Mouse (Mus musculus) myocyte (in vitro differentiated cells): ENCODE results near the gene Gnb5. TPM values are rescaled to one million over a fixed set of nuclear protein-coding genes. Genes with fewer than 3 reads are reported as not detected.

Experiments
- H3K27me3 ChIP-seq: one replicate; pipeline ENCODE4 v1.6.1; 2011; ENCODE audit not compliant: control insufficient read depth, insufficient read depth, insufficient read length
- H3K36me3 ChIP-seq: one replicate; pipeline ENCODE4 v1.6.1; 2011; ENCODE audit not compliant: control insufficient read depth, insufficient read depth
- H3K4me2 ChIP-seq: one replicate; pipeline ENCODE4 v1.6.1; 2011; ENCODE audit warnings: low read depth, control low read depth
- H3K4me3 ChIP-seq: one replicate; pipeline ENCODE4 v1.5.1; 2011; ENCODE audit warnings: mild to moderate bottlenecking, control low read depth, moderate library complexity
- H3K79me2 ChIP-seq: one replicate; pipeline ENCODE4 v1.6.1; 2011; ENCODE audit not compliant: control insufficient read depth, insufficient read depth
- H3ac ChIP-seq: one replicate; pipeline ENCODE4 v1.6.1; 2011; ENCODE audit not compliant: control insufficient read depth, insufficient read length
- CEBPB ChIP-seq: IDR thresholded peaks from 2 replicates; pipeline ENCODE4 v1.6.1; 2011; ENCODE audit warnings: mild to moderate bottlenecking, moderate library complexity; ENCODE audit not compliant: poor library complexity, insufficient read depth, severe bottlenecking
- E2F4 ChIP-seq: IDR thresholded peaks from one replicate; pipeline ENCODE4 v1.6.1; 2011; ENCODE audit warnings: mild to moderate bottlenecking, control low read depth, moderate library complexity; ENCODE audit not compliant: insufficient read depth
- MAX ChIP-seq: IDR thresholded peaks from one replicate; pipeline ENCODE4 v1.6.1; 2011; ENCODE audit warnings: low read depth, mild to moderate bottlenecking, control low read depth
- MYOD1 ChIP-seq, 3 experiments: IDR thresholded peaks; one replicate each; pipeline ENCODE4 v1.6.1; 2011; ENCODE audit warnings: control low read depth in 2 of 3, low read depth in 2 of 3, mild to moderate bottlenecking in 2 of 3, moderate library complexity in 1 of 3; ENCODE audit not compliant: insufficient read length in 2 of 3, control insufficient read depth in 1 of 3
- MYOG ChIP-seq, 3 experiments: IDR thresholded peaks; one replicate each; pipeline ENCODE4 v1.6.1; 2011; ENCODE audit warnings: control low read depth in 2 of 3, low read depth in 2 of 3, mild to moderate bottlenecking in 2 of 3; ENCODE audit not compliant: insufficient read length in 2 of 3, control insufficient read depth in 1 of 3, insufficient read depth in 1 of 3
- POLR2A ChIP-seq: IDR thresholded peaks from one replicate; pipeline ENCODE4 v1.6.1; 2011; ENCODE audit warnings: low read depth, mild to moderate bottlenecking, control low read depth, moderate library complexity; ENCODE audit not compliant: insufficient read length
- POLR2AphosphoS2 ChIP-seq: IDR thresholded peaks from one replicate; pipeline ENCODE4 v1.6.1; 2011; ENCODE audit warnings: low read depth, control low read depth; ENCODE audit not compliant: insufficient read length
- REST ChIP-seq: IDR thresholded peaks from one replicate; pipeline ENCODE4 v1.6.1; 2011; ENCODE audit warnings: mild to moderate bottlenecking, control low read depth, moderate library complexity; ENCODE audit not compliant: insufficient read depth, insufficient read length
- SRF ChIP-seq: IDR thresholded peaks from one replicate; pipeline ENCODE4 v1.6.1; 2011; ENCODE audit warnings: low read depth; ENCODE audit not compliant: control insufficient read depth, insufficient read length
- TCF12 ChIP-seq: IDR thresholded peaks from one replicate; pipeline ENCODE4 v1.6.1; 2011; ENCODE audit warnings: mild to moderate bottlenecking, control low read depth; ENCODE audit not compliant: poor library complexity, insufficient read depth, severe bottlenecking
- TCF3 ChIP-seq: IDR thresholded peaks from one replicate; pipeline ENCODE4 v1.6.1; 2011; ENCODE audit warnings: low read depth, control low read depth; ENCODE audit not compliant: insufficient read length
- USF1 ChIP-seq: IDR thresholded peaks from one replicate; pipeline ENCODE4 v1.6.1; 2011; ENCODE audit warnings: low read depth, mild to moderate bottlenecking, control low read depth, moderate library complexity
- polyA plus RNA-seq: library from polyadenylated mRNA; unstranded; fragments of >200 nt; fragmentation: generic; extraction: Trizol; gene quantifications from one replicate; pipeline ENCODE4 v1.2.1, GENCODE M21; 2012; ENCODE audit warnings: missing spikeins

Gnb5 gene
- polyA plus RNA-seq, 1 experiment, result 24.3 TPM

GRCm38 (mm10) chr9:75264008-75264718, 41.9 kb upstream of the Gnb5 start:
- Histone ChIP-seq H3K36me3 (no peaks in the 10 kb centered on the region), H3K4me2 (peak overlapping the region; percentile 38), H3K79me2 (no peaks in the 10 kb centered on the region), H3ac (no peak overlapping the region), H3K27me3 (no peaks in the 10 kb centered on the region), H3K4me3 (no peak overlapping the region)
- TF ChIP-seq REST (no peak), TCF12 (no peak), TCF3 (no peak), POLR2AphosphoS2 (no peak), MYOD1 (IDR thresholded peaks at IDR 0.05; ENCODE audit: control insufficient read depth in 1 of 3, insufficient read length in 2 of 3, low read depth in 2 of 3) (no peak), USF1 (peak; percentile 58), POLR2A (no peak), E2F4 (no peak), CEBPB (0 out of 2 replicates have a peak, but pooled peaks have one; percentile 29)

- Histone ChIP-seq H3K4me3 (no peak overlapping the region), H3K36me3 (no peaks in the 10 kb centered on the region), H3K4me2 (no peak overlapping the region), H3ac (no peak overlapping the region), H3K79me2 (no peaks in the 10 kb centered on the region), H3K27me3 (no peaks in the 10 kb centered on the region)
- TF ChIP-seq POLR2AphosphoS2 (no peak), SRF (no peak), REST (no peak), USF1 (no peak), MAX (no peak), MYOG (IDR thresholded peaks at IDR 0.05; ENCODE audit: control insufficient read depth in 1 of 3, insufficient read depth in 1 of 3, insufficient read length in 2 of 3, low read depth in 2 of 3) (no peak), POLR2A (no peak), TCF3 (no peak), E2F4 (no peak), CEBPB (no peak), MYOD1 (IDR thresholded peaks at IDR 0.05; ENCODE audit: control insufficient read depth in 1 of 3, insufficient read length in 2 of 3, low read depth in 2 of 3) (no peak), TCF12 (no peak)
These were observed 38.9 kb upstream of the Gnb5 start for GRCm38 (mm10) chr9:75267147-75267546.

- TF ChIP-seq TCF3 (no peak), CEBPB (no peak), POLR2A (no peak)
- no peak overlapping the region for H3K4me2 ChIP-seq
- H3K79me2 ChIP-seq, result no peaks in the 10 kb centered on the region
- no peak overlapping the region for H3ac ChIP-seq
- H3K36me3 ChIP-seq, result no peaks in the 10 kb centered on the region
- H3K4me3 ChIP-seq, result no peak overlapping the region
- H3K27me3 ChIP-seq, result no peaks in the 10 kb centered on the region
These were observed 35.7 kb upstream of the Gnb5 start for GRCm38 (mm10) chr9:75270382-75270781.

DNA sequence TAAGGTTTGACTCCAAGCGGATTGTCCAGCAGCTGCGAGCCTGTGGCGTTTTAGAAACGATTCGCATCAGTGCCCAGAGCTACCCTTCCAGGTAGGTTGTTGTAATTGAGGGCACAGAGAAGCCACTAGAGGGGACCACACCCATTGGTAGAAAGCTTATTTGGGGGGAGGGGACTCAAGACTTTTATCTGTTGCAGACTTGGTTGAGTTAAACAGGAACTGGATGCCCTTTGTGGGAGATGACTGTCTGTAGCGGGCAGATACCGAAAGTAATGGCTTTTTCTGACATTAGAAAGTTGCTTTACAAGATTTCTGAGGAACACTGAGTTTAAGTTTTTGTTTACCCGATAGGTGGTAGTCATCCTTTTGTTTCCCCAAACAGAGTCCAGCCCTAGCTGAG, 34.5 kb upstream of the Gnb5 start:
- Histone ChIP-seq H3K27me3 (no peaks in the 10 kb centered on the region), H3K4me2 (no peak overlapping the region), H3K36me3 (no peaks in the 10 kb centered on the region), H3K4me3 (no peak overlapping the region), H3ac (no peak overlapping the region), H3K79me2 (no peaks in the 10 kb centered on the region)
- TF ChIP-seq REST (no peak), MYOD1 (IDR thresholded peaks at IDR 0.05; ENCODE audit: control insufficient read depth in 1 of 3, insufficient read length in 2 of 3, low read depth in 2 of 3) (no peak), POLR2A (no peak), TCF3 (no peak), USF1 (no peak), CEBPB (no peak), TCF12 (no peak), POLR2AphosphoS2 (no peak), SRF (no peak), MAX (no peak), MYOG (IDR thresholded peaks at IDR 0.05; ENCODE audit: control insufficient read depth in 1 of 3, insufficient read depth in 1 of 3, insufficient read length in 2 of 3, low read depth in 2 of 3) (no peak), E2F4 (no peak)

DNA sequence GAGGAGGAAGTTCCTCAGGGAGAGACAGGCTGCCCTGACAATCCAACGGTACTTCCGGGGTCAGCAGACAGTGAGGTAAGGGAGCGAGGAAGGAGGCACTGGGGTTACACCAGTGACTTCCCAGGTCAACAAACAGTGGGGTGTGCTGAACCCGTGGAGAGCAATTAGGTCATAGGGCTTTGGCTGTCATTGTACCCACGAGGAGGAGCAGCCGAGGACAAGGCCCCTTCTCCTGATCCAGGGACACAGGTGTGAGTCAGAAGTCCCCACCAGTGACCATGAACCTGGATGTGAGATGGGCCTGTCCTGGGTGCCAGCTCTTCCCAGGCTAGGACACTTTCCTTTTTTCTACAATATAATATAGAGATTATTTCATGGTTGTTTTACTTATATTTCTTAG, 32.4 kb upstream of the Gnb5 start:
- Histone ChIP-seq H3K4me2 (no peak overlapping the region), H3K4me3 (no peak overlapping the region), H3K79me2 (no peaks in the 10 kb centered on the region), H3K27me3 (no peaks in the 10 kb centered on the region), H3ac (no peak overlapping the region), H3K36me3 (no peaks in the 10 kb centered on the region)
- TF ChIP-seq POLR2AphosphoS2 (no peak), POLR2A (no peak), MYOD1 (IDR thresholded peaks at IDR 0.05; ENCODE audit: control insufficient read depth in 1 of 3, insufficient read length in 2 of 3, low read depth in 2 of 3) (no peak), E2F4 (no peak), USF1 (no peak), MYOG (IDR thresholded peaks at IDR 0.05; ENCODE audit: control insufficient read depth in 1 of 3, insufficient read depth in 1 of 3, insufficient read length in 2 of 3, low read depth in 2 of 3) (no peak), REST (no peak), CEBPB (no peak), SRF (no peak), TCF12 (no peak), TCF3 (no peak), MAX (no peak)
